Mouse (Mus musculus) heart, adult 9 months (tissue): Measurements from ENCODE around the gene Slc47a1.
"Not testable (repeated sequence)": the region's sequence is repeated elsewhere in the genome, so short reads cannot be mapped to it uniquely, and the experiment has no call there.

Experiments used
- DNase-seq, 2 experiments: peaks; one replicate each; pipeline ENCODE4 v3.0.0; 2022; ENCODE audit warnings: low spot score in 2 of 2

Gene Slc47a1

DNA sequence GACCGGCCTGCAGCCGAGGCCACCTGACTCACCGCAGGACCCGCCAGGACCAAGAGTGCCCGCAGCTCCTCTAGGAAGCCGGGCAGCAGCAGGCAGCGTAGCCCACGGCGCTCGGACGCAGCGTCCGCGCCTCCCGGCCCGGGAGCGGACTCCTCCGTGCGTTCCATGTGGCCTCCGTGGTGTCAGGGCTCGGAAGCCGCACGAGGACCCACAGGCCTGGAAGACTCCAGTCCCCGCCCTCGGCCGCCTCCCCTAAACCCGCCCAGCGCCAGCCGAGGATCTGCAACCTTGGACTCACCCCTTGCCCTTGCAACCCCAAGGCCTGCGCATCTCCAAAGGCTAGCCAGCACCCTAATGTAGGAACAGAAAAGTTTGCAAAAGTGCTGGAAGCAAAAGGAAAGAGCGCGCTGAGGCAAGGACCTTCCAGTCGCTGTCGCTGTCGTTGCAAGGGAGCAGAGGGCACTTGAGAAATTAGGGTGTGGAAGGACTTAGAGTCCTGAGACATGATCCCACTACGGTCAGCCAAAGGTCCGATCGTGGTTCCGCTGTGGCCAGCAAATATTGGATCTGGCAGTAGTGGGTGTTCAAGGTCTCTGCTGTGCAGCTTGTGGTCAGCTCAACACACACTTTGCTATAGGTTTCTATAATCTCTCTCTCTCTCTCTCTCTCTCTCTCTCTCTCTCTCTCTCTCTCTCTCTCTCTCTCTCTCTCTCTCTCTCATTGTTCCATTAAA, at the start of gene Slc47a1:
Slc47a1 (minus strand) TSS at position 465 of the 733 bp plus-strand sequence.
- DNase-seq = peak; percentile 11 to 27

DNA sequence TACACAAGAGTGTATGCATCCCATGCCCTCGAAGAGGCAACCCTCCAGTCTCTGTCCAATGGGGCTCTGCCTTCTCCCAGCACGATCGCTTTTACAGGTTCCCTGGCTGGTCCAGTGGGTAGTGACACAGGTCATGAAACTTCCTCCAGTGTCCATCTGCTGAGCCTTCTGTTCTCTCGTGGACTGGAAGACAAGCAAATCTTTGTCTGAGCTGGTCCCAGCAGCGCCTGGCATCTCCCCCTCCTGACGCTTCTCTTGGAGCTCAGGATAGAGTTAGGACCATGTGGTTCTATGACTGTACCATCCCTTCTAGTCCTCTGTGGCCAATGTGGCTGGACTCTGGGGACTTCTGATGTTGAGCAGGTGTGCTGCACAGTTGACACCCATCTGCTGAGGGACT, 41.1 kb upstream of the Slc47a1 start:
- no peak for DNase-seq

DNA sequence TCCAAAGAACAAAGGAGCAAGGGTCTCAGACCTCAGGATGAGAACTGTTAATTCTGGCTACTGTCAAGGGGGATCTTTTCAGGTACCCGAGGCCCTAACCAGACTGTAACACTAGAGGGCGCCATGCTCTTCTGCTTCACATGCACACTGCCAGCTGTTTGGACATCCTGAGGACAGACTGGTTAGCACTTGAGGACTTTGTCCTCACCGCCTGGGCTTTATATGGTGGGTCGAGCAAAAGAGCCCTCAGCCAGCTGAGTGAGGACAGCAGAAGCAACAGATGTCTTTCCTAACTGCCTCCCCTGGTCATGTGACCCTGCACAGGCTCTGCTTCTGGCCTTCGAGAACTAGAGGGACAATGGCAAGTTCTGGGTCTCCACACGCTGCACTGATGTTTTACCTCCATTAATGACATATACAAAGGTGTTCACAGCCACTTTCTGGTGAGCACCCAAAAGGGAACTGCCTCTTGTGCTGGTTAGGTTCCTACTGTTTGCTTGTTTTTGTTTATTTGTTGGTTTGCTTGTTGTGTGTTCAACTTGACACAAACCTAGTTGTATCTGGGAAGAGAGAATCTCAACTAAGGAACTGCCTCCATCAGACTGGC, 39.9 kb upstream of the Slc47a1 start:
- peak; percentile 69 to 81 for DNase-seq

DNA sequence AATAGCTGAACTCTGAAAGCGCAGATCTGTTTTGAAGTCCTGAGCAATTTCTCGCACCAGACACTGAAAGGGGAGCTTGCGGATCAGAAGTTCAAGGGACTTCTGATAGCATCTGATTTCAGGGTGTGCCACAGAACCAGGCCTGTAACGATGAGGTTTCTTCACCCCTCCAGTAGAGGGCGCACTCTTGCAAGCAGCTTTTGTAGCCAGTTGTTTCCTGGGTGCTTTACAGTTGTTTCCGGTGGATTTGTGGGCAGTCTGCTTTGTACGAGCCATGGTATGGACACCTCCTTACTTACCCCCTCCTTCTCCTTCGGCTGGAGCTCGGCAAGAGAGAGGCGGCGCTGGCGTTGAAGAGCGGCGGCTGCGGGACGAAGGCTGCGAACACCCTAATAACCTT, 38.4 kb upstream of the Slc47a1 start:
- not testable (repeated sequence) for DNase-seq

DNA sequence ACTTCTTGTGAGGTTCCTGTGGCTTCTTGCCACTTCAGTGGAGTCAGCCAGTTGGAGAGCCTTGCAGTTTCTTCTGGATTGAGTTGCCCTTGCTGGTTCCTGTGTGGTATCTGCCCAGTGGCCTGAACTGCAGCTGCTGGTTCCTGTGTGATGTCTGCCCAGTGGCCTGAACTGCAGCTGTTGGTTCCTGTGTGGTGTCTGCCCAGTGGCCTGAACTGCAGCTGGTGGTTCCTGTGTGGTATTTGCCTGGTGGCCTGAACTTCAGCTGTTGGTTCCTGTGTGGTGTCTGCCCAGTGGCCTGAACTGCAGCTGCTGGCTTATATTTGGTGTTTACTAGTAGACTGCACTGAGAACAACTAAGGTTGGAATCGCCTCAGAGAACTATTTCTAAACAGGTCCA, 37.3 kb upstream of the Slc47a1 start:
- DNase-seq = no peak

DNA sequence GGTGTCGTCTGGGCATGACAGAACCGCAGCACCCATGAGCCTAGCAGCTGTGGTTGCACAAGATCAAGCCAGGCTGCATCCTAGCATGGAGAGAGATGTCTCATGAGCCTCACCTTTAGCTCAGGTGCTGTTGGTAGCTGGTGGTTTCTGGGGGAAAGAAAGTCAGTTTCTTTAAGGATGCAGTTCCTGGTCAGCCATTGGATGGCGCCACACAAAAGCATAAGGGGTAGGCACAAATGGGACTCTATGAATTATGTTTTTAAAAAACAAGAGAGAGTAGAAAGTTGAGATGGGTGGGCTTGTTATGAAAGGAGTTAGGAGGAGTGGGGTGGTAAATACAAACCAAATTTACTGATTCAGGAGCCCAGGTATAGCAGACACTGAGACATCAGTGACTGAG, 36.4 kb upstream of the Slc47a1 start:
- DNase-seq = no peak

DNA sequence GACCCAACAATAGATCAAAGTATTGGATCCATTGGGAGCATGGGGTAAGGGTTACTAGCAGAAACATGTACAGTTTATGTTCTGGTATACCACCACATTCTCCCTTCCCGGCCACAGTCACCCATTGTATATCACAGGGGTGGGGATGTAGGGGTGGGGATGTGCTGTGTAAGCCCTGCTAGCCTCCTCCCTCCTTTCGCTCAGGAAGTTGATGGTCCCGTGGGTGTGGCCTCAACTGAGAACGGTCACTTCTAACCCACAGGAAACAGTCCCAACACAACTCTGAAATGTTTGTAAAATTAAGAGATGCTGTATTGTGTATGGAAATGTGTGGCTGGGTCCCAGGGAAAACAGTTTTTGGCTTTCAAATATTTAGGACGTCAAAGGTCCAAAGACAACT, 35.3 kb upstream of the Slc47a1 start:
- DNase-seq = no peak

DNA sequence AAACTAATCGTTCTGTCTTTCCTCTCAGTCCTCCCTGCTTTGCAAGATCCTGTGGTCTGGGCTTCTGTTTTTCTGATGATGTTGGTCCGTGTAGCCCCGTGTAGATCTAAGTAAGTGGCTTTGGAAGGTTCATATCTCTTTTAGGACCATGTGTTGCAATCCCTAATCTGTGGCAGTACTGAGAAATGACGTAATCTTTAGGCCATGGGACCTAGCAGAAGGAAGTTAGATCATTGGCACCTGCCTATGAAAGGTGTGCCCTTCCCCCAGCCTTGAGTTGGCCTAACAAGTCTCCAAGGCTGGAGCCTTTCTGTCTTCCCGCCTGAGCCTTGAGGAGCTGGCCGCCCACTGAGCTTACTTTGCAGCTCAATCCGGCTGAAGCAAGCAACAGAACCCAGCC, 33.7 kb upstream of the Slc47a1 start:
- DNase-seq = no peak

DNA sequence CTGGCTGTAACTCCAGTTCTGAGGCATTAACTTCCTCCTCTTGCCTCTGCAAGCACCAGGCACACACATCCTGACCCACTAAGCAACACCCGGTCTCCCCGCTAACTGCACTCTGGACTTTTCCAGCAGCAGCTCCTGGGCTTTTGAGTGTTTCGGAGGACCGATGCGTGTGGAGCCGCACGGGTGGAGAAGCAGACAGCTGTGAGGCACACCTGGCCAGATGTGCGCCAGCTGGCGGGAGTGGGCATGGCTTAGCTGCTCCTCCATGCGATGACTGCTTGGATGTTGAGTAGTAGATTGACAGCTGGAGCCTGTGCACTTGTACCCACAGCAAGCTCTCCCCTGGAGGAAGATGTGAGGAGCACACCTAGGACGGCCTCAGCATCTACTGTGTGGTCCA, 33.1 kb upstream of the Slc47a1 start:
- DNase-seq = no peak

DNA sequence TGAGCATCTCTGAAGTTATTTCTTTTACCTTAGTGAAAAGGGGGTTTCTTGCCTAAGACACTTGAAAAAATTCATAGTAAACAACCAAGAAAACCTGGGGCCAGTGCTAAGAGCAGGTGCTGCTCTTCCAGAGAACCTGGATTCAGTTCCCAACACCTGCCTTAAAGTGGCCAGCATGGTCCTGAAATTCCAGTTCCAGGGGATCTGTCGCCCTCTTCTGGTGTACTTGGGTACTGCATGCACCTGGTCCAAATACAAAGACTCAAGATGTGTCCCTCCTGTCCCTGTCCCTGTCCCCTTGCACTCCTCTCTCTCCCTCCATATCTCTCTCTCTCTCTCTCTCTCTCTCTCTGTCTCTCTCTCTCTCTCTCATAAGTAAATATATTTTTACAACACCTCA, 32.0 kb upstream of the Slc47a1 start:
- DNase-seq = peak; percentile 63 to 84

DNA sequence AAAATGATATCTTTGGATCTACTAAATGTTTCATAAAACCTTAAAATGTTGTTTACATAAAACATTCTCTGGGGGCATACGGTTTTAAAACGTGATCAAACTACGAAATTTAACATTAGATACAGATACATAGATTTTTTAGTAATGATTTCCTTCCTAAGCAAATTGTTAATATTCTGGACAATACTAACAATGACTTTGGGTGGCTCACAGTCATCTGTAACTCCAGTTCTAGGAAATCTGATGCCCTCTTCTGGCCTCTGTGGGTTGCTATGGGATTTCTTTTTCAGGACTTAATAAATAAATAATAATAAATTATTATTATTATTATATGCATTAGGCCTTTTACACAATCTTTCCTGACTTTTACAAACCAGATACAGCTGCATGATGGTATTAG, 30.9 kb upstream of the Slc47a1 start:
- DNase-seq = no peak

DNA sequence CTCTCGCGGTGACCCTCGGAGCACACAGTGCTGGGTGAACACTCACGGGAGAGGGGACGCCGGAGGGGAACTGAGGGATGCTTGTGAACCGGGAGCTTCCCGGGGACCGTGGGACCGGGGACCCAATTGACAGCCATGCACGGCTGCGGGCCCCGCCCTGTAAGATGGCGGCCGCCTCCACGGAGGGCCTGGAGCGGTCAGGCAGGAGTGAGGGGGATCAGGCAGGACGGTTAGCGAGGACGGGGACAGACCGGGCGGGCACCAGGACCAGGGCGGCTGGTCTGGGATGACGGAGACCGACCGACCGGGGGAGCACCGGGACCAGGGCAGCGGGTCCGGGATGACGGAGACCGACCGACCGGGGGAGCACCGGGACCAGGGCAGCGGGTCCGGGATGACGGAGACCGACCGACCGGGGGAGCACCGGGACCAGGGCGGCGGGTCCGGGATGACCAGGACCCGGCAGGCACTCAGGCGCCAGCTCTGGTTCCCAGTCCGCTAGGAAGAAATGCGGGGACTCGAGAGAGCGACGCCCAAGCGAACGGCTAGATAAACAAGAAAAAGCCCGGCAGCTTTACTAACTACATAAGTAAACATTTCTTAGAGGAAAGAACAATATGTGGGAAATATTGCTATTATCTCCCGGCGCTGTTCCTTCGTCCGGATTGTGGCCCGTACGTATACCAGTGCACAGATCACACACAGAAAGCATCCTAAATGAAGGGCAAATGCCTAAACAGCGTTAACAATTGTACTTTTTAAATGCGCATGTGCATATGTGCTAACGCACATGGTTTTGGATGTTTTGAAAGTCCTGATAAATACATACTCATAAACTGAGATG, 30.3 kb upstream of the Slc47a1 start:
- DNase-seq = peak; percentile 82 to 86

DNA sequence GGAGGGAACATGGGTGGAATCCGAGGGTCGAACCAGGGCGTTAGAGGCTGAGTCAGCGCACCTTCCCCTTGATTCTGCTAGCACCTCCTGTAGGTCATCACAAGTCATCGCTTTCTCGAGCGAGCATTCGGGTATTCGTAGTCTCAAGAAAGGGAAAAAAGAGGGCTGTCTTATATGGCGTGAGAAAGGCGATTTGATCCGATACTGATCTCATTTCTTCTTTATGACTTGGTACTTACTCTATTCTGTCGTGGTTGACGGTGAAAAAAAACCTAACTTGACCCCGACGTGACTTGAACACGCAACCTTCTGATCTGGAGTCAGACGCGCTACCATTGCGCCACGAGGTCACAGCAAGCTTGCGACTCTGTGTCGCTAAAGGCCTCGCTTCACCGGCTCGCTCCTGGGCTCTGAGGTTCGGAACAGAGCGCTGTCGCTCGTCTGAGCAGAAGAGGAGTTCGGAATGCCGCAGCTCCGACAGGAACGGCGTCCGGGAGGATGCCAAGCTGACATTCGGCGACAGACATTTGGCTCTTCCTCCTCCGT, 29.6 kb upstream of the Slc47a1 start:
- peak; percentile 84 to 94 for DNase-seq

DNA sequence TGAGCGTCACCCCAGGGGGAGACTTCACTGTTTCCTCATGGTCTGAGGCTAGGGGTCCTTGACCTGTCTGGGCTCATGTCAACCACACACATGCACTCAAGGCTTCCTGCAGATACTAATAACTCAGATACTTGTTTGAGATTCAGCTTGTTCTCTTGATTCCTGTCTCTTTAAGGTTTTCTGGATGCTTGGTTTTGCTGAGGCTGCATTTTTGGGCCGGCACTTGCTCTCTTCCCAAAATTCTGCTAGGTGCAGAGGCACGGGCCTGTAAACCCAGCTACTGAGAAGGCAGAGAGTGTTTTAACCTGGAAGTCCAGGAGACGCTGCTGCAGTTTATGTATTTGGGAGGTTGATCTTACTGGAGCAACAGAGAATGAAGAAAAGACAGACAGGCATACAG, 23.6 kb upstream of the Slc47a1 start:
- DNase-seq = no peak

DNA sequence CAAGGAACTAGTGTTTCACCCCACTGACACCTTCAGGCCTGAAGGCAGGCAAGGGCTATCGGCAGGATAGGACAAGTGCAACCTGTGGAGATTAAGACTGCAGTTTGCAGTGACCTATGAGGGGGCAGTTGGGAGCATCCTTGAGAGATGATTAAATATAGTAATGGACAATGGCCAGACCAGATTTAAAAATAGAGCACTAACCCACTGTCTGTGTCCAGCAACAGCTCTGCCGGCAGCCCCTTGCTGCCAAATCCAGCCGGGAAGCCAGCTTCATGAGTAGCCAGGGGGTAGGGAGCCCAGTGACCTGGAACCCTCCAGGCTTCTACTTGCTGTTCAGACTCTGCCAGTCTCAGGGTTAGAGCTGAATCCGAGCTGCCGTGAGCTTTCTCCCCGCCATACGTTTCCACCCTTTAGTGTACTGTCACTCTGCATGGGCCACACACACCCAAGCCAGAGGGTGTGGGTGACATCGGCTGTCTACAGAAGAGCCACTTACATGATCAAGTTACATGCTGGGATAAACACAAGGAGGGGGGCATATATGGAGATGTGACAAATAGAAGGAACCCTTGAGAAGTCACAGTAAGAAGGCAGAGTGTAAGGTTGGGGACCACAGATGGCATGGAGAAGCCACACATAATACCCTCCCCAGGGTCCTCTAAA, 22.7 kb upstream of the Slc47a1 start:
- DNase-seq = peak; percentile 65 to 69

DNA sequence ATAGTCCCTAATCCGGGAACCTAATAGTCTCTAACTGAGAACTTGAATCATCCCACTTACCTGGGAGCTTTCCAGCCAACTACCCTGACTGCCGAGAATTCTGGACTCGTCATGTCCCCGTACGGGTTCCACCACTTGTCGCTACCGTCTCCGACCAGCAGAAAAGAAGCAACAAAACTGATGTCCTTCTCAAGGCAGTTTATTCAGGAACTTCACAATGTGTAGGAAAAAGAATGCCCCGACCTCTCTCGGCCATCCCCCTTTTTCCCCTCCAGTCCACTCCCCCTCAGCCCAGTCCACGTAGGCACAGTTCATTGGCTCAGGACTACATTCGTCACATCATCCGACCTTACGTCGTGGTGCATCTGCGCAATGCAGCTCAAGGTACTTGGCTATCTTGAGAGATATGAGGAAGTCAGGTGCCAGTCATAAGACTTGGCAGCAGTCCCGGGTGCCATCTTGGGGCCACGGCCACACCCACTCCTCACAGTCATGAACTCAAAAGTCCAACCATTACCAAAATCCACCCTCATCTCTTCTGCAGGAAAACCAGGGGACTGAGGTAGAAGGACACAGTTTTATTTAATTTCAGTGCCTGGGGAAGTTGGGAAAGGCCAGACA, 19.4 kb upstream of the Slc47a1 start:
- not testable (repeated sequence) for DNase-seq

DNA sequence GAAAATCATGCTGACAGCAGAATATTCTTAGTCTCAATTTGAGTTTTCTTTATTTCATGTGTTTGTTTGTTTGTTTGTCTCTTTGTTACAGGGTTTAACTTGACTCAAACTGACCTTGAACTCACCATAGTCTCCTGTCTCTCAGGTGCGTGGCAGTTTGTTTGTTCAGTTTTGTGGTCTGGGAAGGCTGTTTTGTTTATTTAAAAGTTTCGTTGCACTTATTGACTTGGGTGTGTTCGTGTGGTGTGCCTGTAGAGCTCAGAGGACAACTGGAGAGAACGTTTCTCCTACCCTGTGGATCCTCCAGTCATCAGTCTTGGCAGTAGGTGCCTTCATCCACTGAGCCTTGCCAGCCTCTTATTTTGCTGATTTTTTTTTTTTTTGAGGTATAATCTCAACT, 10.8 kb upstream of the Slc47a1 start:
- no peak for DNase-seq

DNA sequence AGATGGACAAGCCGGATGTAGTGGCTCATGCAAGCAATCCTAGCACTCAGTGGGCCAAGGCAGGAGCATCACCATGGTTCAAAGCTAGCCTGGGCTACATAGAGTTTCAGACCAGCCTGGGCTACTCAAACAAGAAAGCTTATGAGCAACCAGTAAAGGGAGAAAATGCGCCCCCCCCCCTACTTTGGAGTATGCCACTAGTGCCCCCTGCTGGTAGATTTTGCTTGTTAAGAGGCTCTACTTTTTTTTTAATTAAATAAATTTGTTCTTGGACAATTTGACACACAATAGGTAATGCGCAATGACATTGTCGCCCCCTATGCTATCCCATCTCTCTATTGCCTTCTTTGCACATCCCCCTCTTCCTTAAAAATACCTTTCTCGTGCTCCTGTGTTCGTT, 9.9 kb upstream of the Slc47a1 start:
- no peak for DNase-seq

DNA sequence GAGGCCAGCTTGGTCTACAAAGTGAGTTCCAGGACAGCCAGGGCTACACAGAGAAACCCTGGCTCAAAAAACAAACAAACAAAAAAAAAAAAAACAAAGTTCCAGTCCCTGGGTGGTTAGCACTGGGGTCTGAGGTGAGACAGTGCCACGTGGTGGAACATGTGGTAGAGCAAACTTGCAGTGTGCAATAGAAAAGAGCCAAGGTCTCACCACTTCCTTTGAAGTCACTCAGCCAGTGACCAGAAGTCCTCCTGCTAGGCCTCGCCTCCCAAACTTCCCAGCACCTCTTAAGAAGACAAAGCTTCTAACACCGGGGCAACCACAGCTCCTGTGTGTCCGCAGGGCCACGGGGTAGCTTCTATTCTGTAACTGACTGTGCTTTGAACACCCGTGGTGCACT, 9.1 kb upstream of the Slc47a1 start:
- DNase-seq = no peak

DNA sequence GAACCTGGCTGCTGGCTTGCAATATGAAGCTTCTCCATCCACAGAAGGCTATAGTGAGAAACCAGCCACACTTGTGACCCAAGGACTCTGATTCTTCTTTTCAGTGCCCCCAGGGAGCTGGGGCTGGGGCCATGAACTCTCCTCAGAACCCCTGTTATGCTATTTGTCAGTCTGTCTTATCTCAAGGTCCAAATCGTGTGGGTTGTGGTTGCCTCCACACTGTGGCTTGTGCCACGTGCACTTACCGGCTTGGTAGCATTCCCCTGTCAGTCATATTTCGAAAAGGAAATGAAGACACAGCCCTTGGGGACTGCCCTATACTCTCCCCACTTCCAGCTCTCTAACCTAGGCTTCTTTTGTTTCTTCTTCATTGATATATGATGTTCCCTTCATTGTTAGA, 7.6 kb upstream of the Slc47a1 start:
- no peak for DNase-seq

DNA sequence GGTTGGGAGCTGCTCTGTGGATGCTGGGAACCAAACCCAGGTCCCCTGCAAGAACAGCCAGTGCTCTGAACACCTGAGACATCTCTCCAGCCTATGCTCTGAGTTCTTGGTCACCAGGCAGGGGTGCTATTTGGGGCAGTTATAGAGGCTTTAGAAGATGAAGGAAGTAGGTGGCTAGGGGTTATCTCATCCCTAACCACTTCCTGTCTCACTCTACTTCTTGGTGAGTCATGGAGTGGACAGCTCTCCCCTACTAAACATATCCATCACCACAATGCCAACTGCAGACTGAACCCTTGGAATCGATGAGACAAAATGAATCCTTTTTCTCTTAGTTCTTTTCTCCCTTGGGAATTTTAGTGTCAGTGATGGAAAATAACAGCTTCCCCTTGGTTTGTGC, 3.1 kb upstream of the Slc47a1 start:
- DNase-seq = no peak

DNA sequence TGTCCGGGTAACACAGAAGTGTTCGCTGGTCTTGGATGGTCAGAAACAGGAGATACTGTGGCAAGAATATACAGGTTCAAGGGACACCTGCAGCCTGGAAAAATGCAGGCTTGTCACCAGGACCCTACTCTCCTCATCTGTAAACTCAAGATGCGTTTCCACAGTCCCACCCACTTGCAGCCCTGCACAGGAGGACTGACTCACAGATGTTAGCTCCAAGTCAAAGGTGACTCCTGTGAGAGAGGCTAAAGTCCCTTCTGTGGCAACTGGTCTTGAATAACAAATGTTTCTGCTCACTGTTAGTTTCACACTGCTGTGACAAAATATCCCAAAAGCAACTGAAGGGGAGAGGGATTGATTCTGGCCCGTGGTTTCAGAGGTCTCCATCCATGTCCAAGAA, 506 bp upstream of the Slc47a1 start:
- no peak for DNase-seq
